Mouse (Mus musculus) frontal cortex, postnatal 25 days (tissue): ENCODE results near the gene Pnmal2.

Experiments
- DNase-seq, 2 experiments: peaks; one replicate each; pipeline ENCODE4 v3.0.0; 2022; ENCODE audit warnings: low spot score in 2 of 2

Gene Pnmal2

GRCm38 (mm10) chr7:16917447-16917846 is 27.0 kb upstream of the Pnmal2 start:
- no peak for DNase-seq

GRCm38 (mm10) chr7:16918014-16918413 is 26.5 kb upstream of the Pnmal2 start:
- DNase-seq, result peak in 1 of 2 experiments; percentile 41

- no peak for DNase-seq
These were observed 25.8 kb upstream of the Pnmal2 start for GRCm38 (mm10) chr7:16918670-16919069.

- DNase-seq, result no peak
These were observed 24.9 kb upstream of the Pnmal2 start for GRCm38 (mm10) chr7:16919395-16920149.

- no peak for DNase-seq
These were observed 24.3 kb upstream of the Pnmal2 start for GRCm38 (mm10) chr7:16920150-16920579.

- DNase-seq, result peak in 1 of 2 experiments; percentile 41
These were observed 23.4 kb upstream of the Pnmal2 start for GRCm38 (mm10) chr7:16920818-16921791.

- DNase-seq, result no peak
These were observed 22.6 kb upstream of the Pnmal2 start for GRCm38 (mm10) chr7:16921881-16922335.

GRCm38 (mm10) chr7:16922360-16922973 is 22.0 kb upstream of the Pnmal2 start:
- peak in 1 of 2 experiments; percentile 30 for DNase-seq

- DNase-seq, result peak in 1 of 2 experiments; percentile 24
These were observed 21.0 kb upstream of the Pnmal2 start for GRCm38 (mm10) chr7:16923283-16924036.

- peak; percentile 100 for DNase-seq
These were observed 20.2 kb upstream of the Pnmal2 start, which contains the start of gene Calm3 for GRCm38 (mm10) chr7:16924037-16924834. Calm3 (minus strand) TSS chr7:16924114.

- no peak for DNase-seq
These were observed 16.1 kb upstream of the Pnmal2 start for GRCm38 (mm10) chr7:16928341-16928740.

GRCm38 (mm10) chr7:16930850-16931249 is 13.6 kb upstream of the Pnmal2 start:
- peak in 1 of 2 experiments; percentile 73 for DNase-seq

- peak; percentile 86 to 91 for DNase-seq
These were observed 12.4 kb upstream of the Pnmal2 start for GRCm38 (mm10) chr7:16931968-16932627.

- DNase-seq, result peak in 1 of 2 experiments; percentile 39
These were observed 11.5 kb upstream of the Pnmal2 start for GRCm38 (mm10) chr7:16932704-16933577.

GRCm38 (mm10) chr7:16937312-16937711 is 7.2 kb upstream of the Pnmal2 start:
- no peak for DNase-seq

GRCm38 (mm10) chr7:16938117-16938791 is 6.2 kb upstream of the Pnmal2 start:
- DNase-seq, result peak in 1 of 2 experiments; percentile 37

GRCm38 (mm10) chr7:16940292-16940691 is 4.2 kb upstream of the Pnmal2 start:
- peak in 1 of 2 experiments; percentile 50 for DNase-seq

- no peak for DNase-seq
These were observed 1.6 kb upstream of the Pnmal2 start for GRCm38 (mm10) chr7:16942861-16943260.
